Mouse (Mus musculus): ENCODE data around the gene Garnl3. TPM values are rescaled to one million over a fixed set of nuclear protein-coding genes. Genes with fewer than 3 reads are reported as not detected.

Gene Garnl3
- polyA plus RNA-seq, 1 experiment from 2014 or later: 1.2 TPM

GRCm38 (mm10) chr2:33146994-33147393 is 15.5 kb upstream of the Garnl3 start:
- Histone ChIP-seq H3K36me3 (no peaks in the 10 kb centered on the region), H3K4me3 (replicated peaks) (no peak overlapping the region), H3K9me3 (replicated peaks) (no peaks in the 10 kb centered on the region), H3K27me3 (no peaks in the 10 kb centered on the region), H3K27ac (no peak overlapping the region), H3K4me2 (no peak overlapping the region), H3K4me1 (replicated peaks) (no peaks in the 10 kb centered on the region), H3K9ac (no peak overlapping the region)
- no peak for DNase-seq
- WGBS (ENCODE audit: insufficient replicate concordance): 60% methylated on average over 4 of the region's 4 CpGs
- no peak for ATAC-seq (ENCODE audit: low read depth)

GRCm38 (mm10) chr2:33143292-33143691 is 11.8 kb upstream of the Garnl3 start:
- Histone ChIP-seq H3K4me1 (replicated peaks) (no peaks in the 10 kb centered on the region), H3K27me3 (no peaks in the 10 kb centered on the region), H3K27ac (no peak overlapping the region), H3K36me3 (no peaks in the 10 kb centered on the region), H3K9ac (no peak overlapping the region), H3K4me3 (replicated peaks) (no peak overlapping the region), H3K4me2 (no peak overlapping the region), H3K9me3 (replicated peaks) (no peaks in the 10 kb centered on the region)
- DNase-seq (no peak), ATAC-seq (ENCODE audit: low read depth) (no peak)
- 47% methylated on average over 2 of the region's 2 CpGs for WGBS (ENCODE audit: insufficient replicate concordance)

- Histone ChIP-seq H3K9me3 (replicated peaks) (no peaks in the 10 kb centered on the region), H3K4me2 (no peak overlapping the region), H3K36me3 (no peaks in the 10 kb centered on the region), H3K4me1 (replicated peaks) (no peaks in the 10 kb centered on the region), H3K27me3 (peaks cover 6% of the 10 kb centered on the region; the same call in 1 of the 2 replicates), H3K9ac (no peak overlapping the region), H3K27ac (no peak overlapping the region), H3K4me3 (replicated peaks) (no peak overlapping the region)
- DNase-seq (no peak), ATAC-seq (ENCODE audit: low read depth) (no peak)
- WGBS (ENCODE audit: insufficient replicate concordance): 40% methylated on average over 2 of the region's 2 CpGs
Observed at GRCm38 (mm10) chr2:33138491-33138890, 7.0 kb upstream of the Garnl3 start.

- DNase-seq (no peak), ATAC-seq (ENCODE audit: low read depth) (no peak)
- Histone ChIP-seq H3K36me3 (no peaks in the 10 kb centered on the region), H3K27ac (no peak overlapping the region), H3K9me3 (replicated peaks) (no peaks in the 10 kb centered on the region), H3K4me3 (replicated peaks) (no peak overlapping the region), H3K4me1 (replicated peaks) (no peaks in the 10 kb centered on the region), H3K27me3 (peaks cover 10% of the 10 kb centered on the region), H3K9ac (no peak overlapping the region), H3K4me2 (no peak overlapping the region)
- WGBS (ENCODE audit: insufficient replicate concordance): 63% methylated on average over 4 of the region's 4 CpGs
Observed at GRCm38 (mm10) chr2:33137731-33138130, 6.3 kb upstream of the Garnl3 start.

- Histone ChIP-seq H3K4me1 (replicated peaks) (no peaks in the 10 kb centered on the region), H3K4me3 (replicated peaks) (no peak overlapping the region), H3K9ac (no peak overlapping the region), H3K27ac (no peak overlapping the region), H3K9me3 (replicated peaks) (no peaks in the 10 kb centered on the region), H3K36me3 (no peaks in the 10 kb centered on the region), H3K27me3 (peaks cover 15% of the 10 kb centered on the region), H3K4me2 (no peak overlapping the region)
- WGBS (ENCODE audit: insufficient replicate concordance): 76% methylated on average over 9 of the region's 9 CpGs
- ATAC-seq (ENCODE audit: low read depth) (no peak), DNase-seq (no peak)
Observed at GRCm38 (mm10) chr2:33137244-33137643, 5.8 kb upstream of the Garnl3 start.

- DNase-seq: no peak
- WGBS (ENCODE audit: insufficient replicate concordance): 80% methylated on average over 6 of the region's 6 CpGs
- no peak overlapping the region for H3K9ac ChIP-seq
- no peak overlapping the region for H3K27ac ChIP-seq
- no peak overlapping the region for H3K4me3 ChIP-seq (replicated peaks)
- H3K4me1 ChIP-seq (replicated peaks): peaks cover 7% of the 10 kb centered on the region
- ATAC-seq (ENCODE audit: low read depth): no peak
- no peaks in the 10 kb centered on the region for H3K36me3 ChIP-seq
- H3K4me2 ChIP-seq: no peak overlapping the region
- peaks cover 24% of the 10 kb centered on the region for H3K27me3 ChIP-seq
- H3K9me3 ChIP-seq (replicated peaks): no peaks in the 10 kb centered on the region
Observed at GRCm38 (mm10) chr2:33136366-33136765, 4.9 kb upstream of the Garnl3 start.

- DNase-seq (no peak), ATAC-seq (ENCODE audit: low read depth) (no peak)
- Histone ChIP-seq H3K9me3 (replicated peaks) (no peaks in the 10 kb centered on the region), H3K27ac (no peak overlapping the region), H3K9ac (no peak overlapping the region), H3K4me3 (replicated peaks) (no peak overlapping the region), H3K4me2 (no peak overlapping the region), H3K27me3 (peaks cover 29% of the 10 kb centered on the region), H3K4me1 (replicated peaks) (peaks cover 22% of the 10 kb centered on the region), H3K36me3 (no peaks in the 10 kb centered on the region)
- WGBS (ENCODE audit: insufficient replicate concordance): 57% methylated on average over 7 of the region's 7 CpGs
Observed at GRCm38 (mm10) chr2:33134766-33135490, 3.5 kb upstream of the Garnl3 start.

- Histone ChIP-seq H3K4me1 (replicated peaks) (peaks cover 28% of the 10 kb centered on the region), H3K4me2 (no peak overlapping the region), H3K27ac (no peak overlapping the region), H3K36me3 (no peaks in the 10 kb centered on the region), H3K4me3 (replicated peaks) (no peak overlapping the region), H3K27me3 (peaks cover 43% of the 10 kb centered on the region), H3K9me3 (replicated peaks) (no peaks in the 10 kb centered on the region), H3K9ac (no peak overlapping the region)
- 5% methylated on average over 7 of the region's 7 CpGs for WGBS (ENCODE audit: insufficient replicate concordance)
- DNase-seq (no peak), ATAC-seq (ENCODE audit: low read depth) (no peak)
Observed at GRCm38 (mm10) chr2:33132306-33132705, 852 bp upstream of the Garnl3 start.

GRCm38 (mm10) chr2:33130526-33131483 is 649 bp downstream of the Garnl3 start:
- DNase-seq: peak; percentile 96
- under 1% methylated on average over 55 of the region's 55 CpGs for WGBS (ENCODE audit: insufficient replicate concordance)
- Histone ChIP-seq H3K9me3 (replicated peaks) (no peaks in the 10 kb centered on the region), H3K27ac (no peak overlapping the region; the same call in 1 of the 2 replicates), H3K9ac (peak overlapping the region; percentile 70), H3K36me3 (no peaks in the 10 kb centered on the region), H3K27me3 (peaks cover 43% of the 10 kb centered on the region), H3K4me1 (replicated peaks) (peaks cover 28% of the 10 kb centered on the region), H3K4me2 (peak overlapping the region; percentile 94), H3K4me3 (replicated peaks) (peak overlapping the region; percentile 68)
- peak; percentile 94 for ATAC-seq (ENCODE audit: low read depth)

- Histone ChIP-seq H3K27ac (no peak overlapping the region), H3K4me2 (peak overlapping the region; percentile 94), H3K4me3 (replicated peaks) (peak overlapping the region; percentile 68), H3K36me3 (no peaks in the 10 kb centered on the region), H3K9ac (peak overlapping the region; percentile 70), H3K27me3 (peaks cover 43% of the 10 kb centered on the region), H3K4me1 (replicated peaks) (peaks cover 28% of the 10 kb centered on the region), H3K9me3 (replicated peaks) (no peaks in the 10 kb centered on the region)
- DNase-seq: no peak
- under 1% methylated on average over 33 of the region's 33 CpGs for WGBS (ENCODE audit: insufficient replicate concordance)
- ATAC-seq (ENCODE audit: low read depth): peak; percentile 3
Observed at GRCm38 (mm10) chr2:33130141-33130525, 1.3 kb downstream of the Garnl3 start.

- Histone ChIP-seq H3K4me1 (replicated peaks) (peaks cover 28% of the 10 kb centered on the region), H3K4me2 (peak overlapping the region; percentile 94), H3K27me3 (peaks cover 43% of the 10 kb centered on the region), H3K27ac (no peak overlapping the region), H3K9me3 (replicated peaks) (no peaks in the 10 kb centered on the region), H3K9ac (peak overlapping the region; percentile 70), H3K4me3 (replicated peaks) (peak overlapping the region; percentile 68), H3K36me3 (no peaks in the 10 kb centered on the region)
- WGBS (ENCODE audit: insufficient replicate concordance): 4% methylated on average over 10 of the region's 10 CpGs
- DNase-seq (peak; percentile 6), ATAC-seq (ENCODE audit: low read depth) (no peak)
Observed at GRCm38 (mm10) chr2:33129696-33130095, 1.8 kb downstream of the Garnl3 start.

Measured in liver, embryonic 13.5 days (tissue).